Mouse (Mus musculus) MEL (cell line): ENCODE measurements around the gene Usp37.

ENCODE experiments used
- CHD2 ChIP-seq: IDR thresholded peaks from 2 replicates; pipeline ENCODE4 v1.6.1; 2011; ENCODE audit warnings: low read length, improper control_type of control experiment
- CTCF ChIP-seq, 3 experiments: IDR thresholded peaks in 2 of 3; conservative IDR thresholded peaks in 1 of 3; 2 replicates each; pipeline ENCODE4 v1.5.1; 2011 to 2012; ENCODE audit warnings: low read length in 3 of 3, low read depth in 2 of 3, mild to moderate bottlenecking in 2 of 3, improper control_type of control experiment in 1 of 3, inconsistent platforms in 1 of 3, mixed read lengths in 1 of 3, moderate library complexity in 1 of 3; ENCODE audit not compliant: control insufficient read depth in 1 of 3, insufficient read depth in 1 of 3, poor library complexity in 1 of 3, severe bottlenecking in 1 of 3
- EP300 ChIP-seq, 2 experiments: IDR thresholded peaks; 2 replicates each; pipeline ENCODE4 v1.6.1; 2011; ENCODE audit warnings: improper control_type of control experiment in 2 of 2, low read length in 2 of 2, low read depth in 1 of 2, mild to moderate bottlenecking in 1 of 2
- POLR2A ChIP-seq, 2 experiments: IDR thresholded peaks; 2 replicates each; pipeline ENCODE4 v1.6.1; 2011 to 2012; ENCODE audit warnings: low read length in 2 of 2, mild to moderate bottlenecking in 2 of 2, control low read depth in 1 of 2, improper control_type of control experiment in 1 of 2, low read depth in 1 of 2, moderate library complexity in 1 of 2; ENCODE audit not compliant: control insufficient read depth in 1 of 2, insufficient read depth in 1 of 2, poor library complexity in 1 of 2

GRCm38 (mm10) chr1:74433220-74433619, 110.9 kb downstream of the Usp37 start:
- TF ChIP-seq POLR2A (IDR thresholded peaks at IDR 0.05; ENCODE audit: control insufficient read depth in 1 of 2, insufficient read depth in 1 of 2, low read depth in 1 of 2, low read length in 2 of 2, poor library complexity in 1 of 2), result no peak
- no peak for TF ChIP-seq EP300 (IDR thresholded peaks at IDR 0.05; ENCODE audit: low read depth in 1 of 2, low read length in 2 of 2)
- no peak for TF ChIP-seq CTCF (IDR thresholded peaks at IDR 0.05 in 2 of 3, conservative IDR thresholded peaks at IDR 0.05 in 1 of 3; ENCODE audit: control insufficient read depth in 1 of 3, insufficient read depth in 1 of 3, low read depth in 2 of 3, low read length in 3 of 3, poor library complexity in 1 of 3, severe bottlenecking in 1 of 3)
- no peak for TF ChIP-seq CHD2
